Mouse (Mus musculus) midbrain, postnatal 0 days (tissue): ENCODE measurements at regions not wholly inside any gene's neighbourhood (a gene's known extent, or its start where the extent isn't known, plus 50 kb on each side); places are given as distances from the start of the nearest gene placed in this dataset.
A peak's percentile ranks its signal among the peaks of the same experiment; 100 is the strongest.

Experiments used
- ATAC-seq: fragments of 200-750 bp; cut with Nextera tagmentation; 2 replicates; pipeline ENCODE4 v1.8.0; 2017; ENCODE audit warnings: moderate number of reproducible peaks, mild to moderate bottlenecking, moderate TSS enrichment, moderate library complexity; ENCODE audit not compliant: low FRiP score
- DNase-seq: peaks from one replicate; pipeline ENCODE4 v3.0.0-alpha.2; 2015; ENCODE audit warnings: low spot score
- H3K27ac ChIP-seq: fragments of 300-500 bp; sonication (generic); 2 replicates; pipeline ENCODE4 v1.5.1; 2014; ENCODE audit warnings: low read depth, mild to moderate bottlenecking, low read length, mixed read lengths
- H3K27me3 ChIP-seq: fragments of 300-500 bp; sonication (generic); 2 replicates; pipeline ENCODE4 v1.6.1; 2014; ENCODE audit warnings: low read length, control low read depth, mixed read lengths; ENCODE audit not compliant: insufficient read depth
- H3K36me3 ChIP-seq: fragments of 300-500 bp; sonication (generic); 2 replicates; pipeline ENCODE4 v1.6.1; 2014; ENCODE audit warnings: low read length, control low read depth, mixed read lengths; ENCODE audit not compliant: insufficient read depth
- H3K4me1 ChIP-seq: fragments of 300-500 bp; sonication (generic); 2 replicates; pipeline ENCODE4 v1.6.1; 2014; ENCODE audit warnings: mild to moderate bottlenecking, control low read depth, antibody characterized with exemption, low read length, mixed read lengths; ENCODE audit not compliant: insufficient read depth
- H3K4me2 ChIP-seq: fragments of 300-500 bp; sonication (generic); 2 replicates; pipeline ENCODE4 v1.6.1; 2014; ENCODE audit warnings: low read depth, mild to moderate bottlenecking, low read length, mixed read lengths; ENCODE audit not compliant: poor library complexity, severe bottlenecking
- H3K4me3 ChIP-seq: fragments of 300-500 bp; sonication (generic); 2 replicates; pipeline ENCODE4 v1.5.1; 2014; ENCODE audit warnings: low read depth, mild to moderate bottlenecking, low read length, moderate library complexity
- H3K9ac ChIP-seq: fragments of 300-500 bp; sonication (generic); replicated peaks from 2 replicates; pipeline ENCODE4 v1.6.1; 2014; ENCODE audit warnings: mild to moderate bottlenecking, low read length, moderate library complexity, mixed read lengths; ENCODE audit not compliant: poor library complexity, severe bottlenecking
- H3K9me3 ChIP-seq: fragments of 300-500 bp; sonication (generic); 2 replicates; pipeline ENCODE4 v1.6.1; 2016; ENCODE audit warnings: low read length, control low read depth
- CTCF ChIP-seq: IDR thresholded peaks from 2 replicates; pipeline ENCODE4 v1.5.1; 2016; ENCODE audit warnings: antibody characterized with exemption, mild to moderate bottlenecking
- WGBS: fragments of 180-500 bp; shearing (Covaris S2); extraction: QIAGEN DNeasy Blood & Tissue Kit; methylation state at CpG from one replicate; pipeline ENCODE4 v1.1.7; 2014; 5-methylcytosine and 5-hydroxymethylcytosine counted together

- H3K4me1 ChIP-seq, result no peaks in the 10 kb centered on the region
- no peak overlapping the region for H3K9ac ChIP-seq
- ATAC-seq (no peak), DNase-seq (no peak)
- no peak overlapping the region for H3K4me2 ChIP-seq
- H3K9me3 ChIP-seq, result no peaks in the 10 kb centered on the region
- no peak overlapping the region for H3K27ac ChIP-seq
- no peak for TF ChIP-seq CTCF
- H3K4me3 ChIP-seq, result no peak overlapping the region
- no peaks in the 10 kb centered on the region for H3K36me3 ChIP-seq
- H3K27me3 ChIP-seq, result no peaks in the 10 kb centered on the region
- 79% methylated on average over 4 of the region's 4 CpGs for WGBS
Observed at GRCm38 (mm10) chr7:125271356-125271755, 173.1 kb upstream of the Kdm8 start.

GRCm38 (mm10) chr7:125281371-125281770 is 163.1 kb upstream of the Kdm8 start:
- Histone ChIP-seq H3K27me3 (no peaks in the 10 kb centered on the region), H3K36me3 (no peaks in the 10 kb centered on the region), H3K4me1 (no peaks in the 10 kb centered on the region), H3K9ac (no peak overlapping the region), H3K4me3 (no peak overlapping the region), H3K9me3 (no peaks in the 10 kb centered on the region), H3K27ac (no peak overlapping the region), H3K4me2 (no peak overlapping the region)
- ATAC-seq, result no peak
- no peak for TF ChIP-seq CTCF
- WGBS, result 85% methylated on average over 3 of the region's 3 CpGs
- no peak for DNase-seq

GRCm38 (mm10) chr7:125295226-125295625 is 149.2 kb upstream of the Kdm8 start:
- no peaks in the 10 kb centered on the region for H3K4me1 ChIP-seq
- H3K9ac ChIP-seq, result no peak overlapping the region
- no peaks in the 10 kb centered on the region for H3K9me3 ChIP-seq
- no peak overlapping the region for H3K27ac ChIP-seq
- no peak overlapping the region for H3K4me2 ChIP-seq
- H3K4me3 ChIP-seq, result no peak overlapping the region
- WGBS, result 65% methylated on average over 2 of the region's 2 CpGs
- no peak for ATAC-seq
- DNase-seq, result no peak
- H3K27me3 ChIP-seq, result no peaks in the 10 kb centered on the region
- TF ChIP-seq CTCF, result no peak
- no peaks in the 10 kb centered on the region for H3K36me3 ChIP-seq

- H3K9ac ChIP-seq, result no peak overlapping the region
- no peak overlapping the region for H3K4me3 ChIP-seq
- 58% methylated on average over 3 of the region's 3 CpGs for WGBS
- no peaks in the 10 kb centered on the region for H3K9me3 ChIP-seq
- H3K4me1 ChIP-seq, result no peaks in the 10 kb centered on the region
- no peak for TF ChIP-seq CTCF
- H3K4me2 ChIP-seq, result no peak overlapping the region
- H3K36me3 ChIP-seq, result no peaks in the 10 kb centered on the region
- no peak overlapping the region for H3K27ac ChIP-seq
- H3K27me3 ChIP-seq, result no peaks in the 10 kb centered on the region
- no peak for DNase-seq
- no peak for ATAC-seq
Observed at GRCm38 (mm10) chr7:125308433-125308832, 136.0 kb upstream of the Kdm8 start.

- H3K4me3 ChIP-seq, result no peak overlapping the region
- no peak overlapping the region for H3K9ac ChIP-seq
- DNase-seq (peak; percentile 65), ATAC-seq (no peak)
- no peaks in the 10 kb centered on the region for H3K4me1 ChIP-seq
- no peak for TF ChIP-seq CTCF
- no peak overlapping the region for H3K27ac ChIP-seq
- H3K27me3 ChIP-seq, result no peaks in the 10 kb centered on the region
- no peaks in the 10 kb centered on the region for H3K36me3 ChIP-seq
- H3K9me3 ChIP-seq, result no peaks in the 10 kb centered on the region
- WGBS, result 76% methylated on average over 4 of the region's 4 CpGs
- no peak overlapping the region for H3K4me2 ChIP-seq
Observed at GRCm38 (mm10) chr7:125310971-125311370, 133.5 kb upstream of the Kdm8 start.

- H3K36me3 ChIP-seq, result no peaks in the 10 kb centered on the region
- no peak for DNase-seq
Observed at GRCm38 (mm10) chr7:125313604-125314003, 130.9 kb upstream of the Kdm8 start.

More at GRCm38 (mm10) chr7:125313604-125314003, 130.9 kb upstream of the Kdm8 start:
- no peaks in the 10 kb centered on the region for H3K4me1 ChIP-seq
- no peak overlapping the region for H3K4me2 ChIP-seq
- WGBS, result 90% methylated on average over 3 of the region's 3 CpGs
- H3K9ac ChIP-seq, result no peak overlapping the region
- H3K4me3 ChIP-seq, result no peak overlapping the region
- no peak for ATAC-seq
- H3K9me3 ChIP-seq, result no peaks in the 10 kb centered on the region
- no peaks in the 10 kb centered on the region for H3K27me3 ChIP-seq
- no peak for TF ChIP-seq CTCF
- no peak overlapping the region for H3K27ac ChIP-seq
